Mouse (Mus musculus): ENCODE measurements around the gene Ctdsp1.

DNA sequence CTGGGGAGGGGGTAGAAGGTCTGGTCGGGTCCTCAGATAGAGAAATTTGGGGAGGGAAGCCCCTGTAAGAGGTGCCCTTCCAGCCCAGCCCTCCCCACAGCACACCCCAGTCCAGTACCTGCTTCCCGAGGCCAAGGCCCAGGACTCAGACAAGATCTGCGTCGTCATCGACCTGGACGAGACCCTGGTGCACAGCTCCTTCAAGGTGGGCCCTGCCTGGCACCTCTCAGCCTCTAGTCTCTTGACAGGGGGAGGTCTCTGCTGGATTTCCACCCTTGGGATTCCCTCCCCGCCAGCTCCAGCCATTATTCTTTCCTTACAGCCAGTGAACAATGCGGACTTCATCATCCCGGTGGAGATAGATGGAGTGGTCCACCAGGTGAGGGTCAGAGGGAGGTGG lies 2.4 kb downstream of the Ctdsp1 start:
- TF ChIP-seq CTCF (IDR thresholded peaks at IDR 0.05; ENCODE audit: low read depth, low read length): no peak
- no peak for TF ChIP-seq GATA1 (IDR thresholded peaks at IDR 0.05; ENCODE audit: borderline replicate concordance, low read length)
- TF ChIP-seq POLR2AphosphoS5 (IDR thresholded peaks at IDR 0.05; ENCODE audit: insufficient replicate concordance, low read depth, low read length): no peak
- no peak for TF ChIP-seq TAL1 (conservative IDR thresholded peaks at IDR 0.05; ENCODE audit: low read depth, low read length)
- TF ChIP-seq GATA2 (IDR thresholded peaks at IDR 0.05; ENCODE audit: borderline replicate concordance, low read depth, low read length): no peak
